21 mouse cellular contexts compared by ENCODE assay signal in genomic region chr17:84260226-84260625, GRCm38 (mm10).
"Had no signal": no experiment of that assay in that cellular context is flagged by ENCODE, and none has a peak within 500 bp of the region (broad histone marks: within the 10 kb centered on the region; RNA-seq: fewer than 3 reads in every experiment).

No protein-coding gene starts in this region.

- H3K4me3 ChIP-seq: heart, adult 2 months; heart, embryonic 13.5 days; heart, embryonic 15.5 days; hindbrain, embryonic 10.5 days; hindbrain, embryonic 12.5 days; intestine, embryonic 15.5 days; layer of hippocampus, adult 2 months; left cerebral cortex, adult 2 months; liver, embryonic 12.5 days had no signal

- H3K27ac ChIP-seq: heart, adult 2 months; heart, embryonic 13.5 days; heart, embryonic 15.5 days; hindbrain, embryonic 12.5 days; hindbrain, embryonic 14.5 days; intestine, embryonic 15.5 days; left cerebral cortex, adult 2 months; liver, embryonic 14.5 days had no signal

- DNase-seq: gastrocnemius, postnatal 14 days; gastrocnemius, postnatal 36 days; heart, adult 11 months; heart, adult 2 months; heart, postnatal 14 days; heart, postnatal 4 days; kidney, adult 18-20 months; kidney, adult 8-10 months; kidney, postnatal 10 days; kidney, postnatal 25 days; kidney, postnatal 4 days had no signal
